Mouse (Mus musculus): Measurements from ENCODE around the gene Tln1. TPM values are rescaled to one million over a fixed set of nuclear protein-coding genes. Genes with fewer than 3 reads are reported as not detected.
A peak's percentile ranks its signal among the peaks of the same experiment; 100 is the strongest.

The Tln1 gene
- 41.6 and 47.7 TPM in 2 replicates for polyA plus RNA-seq (2015; fragmentation: Nextera tagmentation; extraction: Ambion mirVana)

DNA sequence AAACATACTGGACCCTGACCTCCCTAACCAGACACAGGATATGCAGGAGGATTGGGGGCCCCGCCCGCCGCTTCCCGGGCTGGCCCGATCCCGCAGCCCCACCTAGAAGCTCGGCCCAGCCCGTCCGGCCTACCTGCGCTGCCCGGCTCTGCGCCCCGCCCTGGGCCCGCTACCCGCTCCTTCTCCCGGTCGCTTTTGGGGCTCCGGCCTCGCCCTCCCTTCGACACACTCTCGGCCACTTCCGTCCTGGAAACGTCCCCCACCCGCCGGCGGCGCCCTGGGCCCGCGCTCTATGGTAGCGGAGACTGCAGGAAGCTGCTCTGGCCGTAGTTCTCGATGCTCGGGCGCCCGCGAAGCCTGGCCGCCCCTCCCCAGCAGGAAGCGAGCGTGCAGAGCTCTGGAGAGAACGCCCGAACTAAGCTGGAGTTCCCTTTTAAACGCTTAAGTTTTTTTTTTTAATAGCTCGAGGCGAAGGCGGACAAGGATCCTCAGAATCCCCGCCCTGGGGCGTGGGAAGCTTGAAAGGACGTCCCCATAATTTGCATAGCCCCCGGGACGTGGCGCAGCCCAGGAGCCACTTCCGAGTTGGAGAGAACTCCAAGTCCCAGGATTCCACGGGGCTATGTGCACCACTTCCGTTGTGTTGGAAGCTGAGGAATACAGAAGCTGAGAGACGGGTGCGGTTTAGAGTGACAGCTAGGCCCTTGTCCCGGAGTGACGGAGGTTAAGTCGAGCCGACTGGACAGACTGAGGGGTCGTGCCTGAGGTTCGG, at the start of gene Tln1, which contains the start of gene Creb3:
Tln1 (minus strand) TSS at position 695 of the 772 bp plus-strand sequence.
Creb3 (plus strand) TSS at position 336 of the 772 bp plus-strand sequence.
- Histone ChIP-seq H3K9ac (ENCODE audit: low read depth, low read length) (peak within 1 kb of the TSS; percentile 87), H3K27ac (ENCODE audit: low read depth, low read length) (peak within 1 kb of the TSS; percentile 99), H3K27me3 (replicated peaks; ENCODE audit: control insufficient read depth, insufficient read depth, low read length) (no peaks in the 10 kb centered on the region), H3K4me3 (ENCODE audit: low read depth, low read length) (peak within 1 kb of the TSS; percentile 81), H3K36me3 (ENCODE audit: control insufficient read depth, insufficient read depth) (peaks cover 26% of the 10 kb centered on the region), H3K9me3 (ENCODE audit: control insufficient read depth) (no peaks in the 10 kb centered on the region), H3K4me1 (replicated peaks; ENCODE audit: control insufficient read depth, insufficient read depth, low read length) (peaks cover 2% of the 10 kb centered on the region; the same call in 1 of the 2 replicates), H3K4me2 (replicated peaks; ENCODE audit: low read depth) (peak within 1 kb of the TSS; percentile 72)
- ATAC-seq = peak; percentile 90
- peak; percentile 38; the same call in 1 of the 2 replicates for TF ChIP-seq CTCF (IDR thresholded peaks at IDR 0.05; ENCODE audit: low read depth)
- WGBS = under 1% methylated on average over 62 of the region's 62 CpGs

DNA sequence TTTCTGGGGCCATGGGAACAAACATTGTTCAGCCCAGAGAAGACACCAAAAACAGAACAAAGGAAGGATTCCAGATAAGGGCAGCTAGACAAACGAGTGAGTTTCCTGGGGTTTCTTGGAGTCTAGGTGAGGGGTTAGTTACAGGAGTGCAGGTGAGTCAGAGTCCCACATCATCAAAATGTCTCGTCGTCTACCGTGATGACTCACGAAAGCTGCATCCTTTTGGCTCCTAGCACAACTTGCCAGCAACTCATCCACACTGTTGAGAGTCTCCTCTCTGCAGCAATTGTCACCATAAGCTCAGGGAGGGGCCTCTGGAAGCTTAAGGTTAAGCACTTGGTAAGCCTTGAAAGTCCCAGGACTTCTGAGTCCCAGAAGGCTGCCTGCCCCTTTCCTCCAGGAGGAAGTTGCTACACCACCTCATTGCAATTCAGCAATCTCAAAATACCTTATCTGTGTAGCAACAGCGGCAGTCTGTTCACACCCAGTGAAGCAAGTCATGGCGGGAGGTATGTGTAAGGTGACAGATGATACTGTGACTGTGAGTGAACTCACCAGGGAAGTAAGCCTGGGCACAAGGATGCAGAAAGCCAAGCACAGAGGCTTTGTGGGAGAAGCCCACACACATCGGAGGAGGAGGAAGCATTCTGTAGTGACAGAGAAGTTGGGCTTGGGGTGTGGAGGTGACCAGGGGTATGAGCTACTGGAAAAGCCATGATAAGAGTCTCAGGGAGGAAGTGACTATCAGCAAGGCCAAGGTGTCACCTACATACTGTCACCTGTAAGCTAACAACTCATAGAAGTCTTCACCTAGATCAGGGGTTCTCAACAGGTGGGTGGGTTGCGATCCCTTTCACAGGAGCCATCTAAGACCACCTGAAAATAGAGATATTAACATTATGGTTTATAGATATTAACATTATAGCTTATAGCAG, 42.5 kb upstream of the Tln1 start:
- Histone ChIP-seq H3K27ac (ENCODE audit: low read depth, low read length) (no peak overlapping the region), H3K4me2 (replicated peaks; ENCODE audit: low read depth) (no peak overlapping the region), H3K9me3 (ENCODE audit: control insufficient read depth) (no peaks in the 10 kb centered on the region), H3K36me3 (ENCODE audit: control insufficient read depth, insufficient read depth) (no peaks in the 10 kb centered on the region), H3K9ac (ENCODE audit: low read depth, low read length) (no peak overlapping the region), H3K4me1 (replicated peaks; ENCODE audit: control insufficient read depth, insufficient read depth, low read length) (no peaks in the 10 kb centered on the region), H3K4me3 (ENCODE audit: low read depth, low read length) (no peak overlapping the region), H3K27me3 (replicated peaks; ENCODE audit: control insufficient read depth, insufficient read depth, low read length) (no peaks in the 10 kb centered on the region)
- no peak for ATAC-seq
- no peak for TF ChIP-seq CTCF (IDR thresholded peaks at IDR 0.05; ENCODE audit: low read depth)
- 51% methylated on average over 9 of the region's 9 CpGs for WGBS

DNA sequence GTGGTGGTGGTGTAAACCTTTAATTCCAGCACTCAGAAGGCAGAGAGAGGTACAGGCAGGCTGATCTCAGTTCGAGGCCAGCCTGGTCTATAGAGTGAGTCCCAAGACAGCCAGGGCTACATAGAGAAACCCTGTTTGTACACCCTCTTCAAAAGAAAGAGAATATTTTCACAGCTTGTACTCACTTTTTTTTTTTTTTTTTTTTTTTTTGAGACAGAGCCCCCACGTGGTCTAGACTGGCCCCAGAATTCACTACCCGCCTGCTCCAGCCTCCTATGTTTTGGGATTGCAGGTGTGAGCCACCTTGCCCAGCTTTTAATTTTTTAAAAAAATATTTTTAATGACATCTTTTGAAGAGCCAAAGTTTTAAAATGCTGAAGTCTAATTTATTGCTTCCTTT, 41.6 kb upstream of the Tln1 start:
- ATAC-seq = no peak
- no peak for TF ChIP-seq CTCF (IDR thresholded peaks at IDR 0.05; ENCODE audit: low read depth)

DNA sequence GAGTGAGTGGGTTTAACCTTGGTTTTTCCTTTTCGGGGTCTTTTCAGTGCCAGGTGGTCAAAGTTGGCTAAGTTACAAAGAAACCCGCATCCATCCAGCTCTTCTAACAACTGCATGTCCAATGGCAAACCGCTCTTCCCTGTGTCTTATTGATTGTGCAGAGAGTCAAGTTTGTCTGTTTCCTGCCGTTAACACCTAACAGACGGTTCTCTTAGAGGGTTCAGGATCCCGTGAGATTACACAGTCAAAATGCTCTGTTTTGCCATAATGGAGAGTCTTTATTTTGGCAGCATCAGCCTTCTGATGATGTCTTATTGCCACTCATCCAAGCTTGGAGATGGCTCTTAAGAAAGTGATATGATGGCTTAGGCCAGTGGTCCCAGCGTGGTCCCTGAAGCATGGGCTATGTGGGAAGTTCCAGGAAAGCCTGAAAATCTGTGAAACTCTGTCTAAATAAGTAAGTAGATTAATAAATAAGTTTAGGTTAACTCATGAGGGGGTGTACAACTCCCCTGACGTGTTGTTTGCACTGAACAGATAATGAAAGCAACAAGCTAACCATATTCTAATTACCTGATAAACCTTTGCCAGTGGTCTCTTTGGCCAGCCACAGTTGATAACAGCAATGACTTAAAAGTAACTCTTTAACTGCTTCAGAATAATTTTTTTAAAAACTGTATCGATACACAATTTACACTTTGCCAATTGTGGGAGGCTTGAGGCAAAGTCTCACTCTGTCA, 37.9 kb upstream of the Tln1 start:
- H3K9ac ChIP-seq (ENCODE audit: low read depth, low read length) = no peak overlapping the region
- no peaks in the 10 kb centered on the region for H3K27me3 ChIP-seq (replicated peaks; ENCODE audit: control insufficient read depth, insufficient read depth, low read length)
- WGBS = 77% methylated on average over 9 of the region's 9 CpGs
- no peaks in the 10 kb centered on the region for H3K9me3 ChIP-seq (ENCODE audit: control insufficient read depth)
- no peaks in the 10 kb centered on the region for H3K36me3 ChIP-seq (ENCODE audit: control insufficient read depth, insufficient read depth)
- no peak overlapping the region for H3K27ac ChIP-seq (ENCODE audit: low read depth, low read length)
- H3K4me1 ChIP-seq (replicated peaks; ENCODE audit: control insufficient read depth, insufficient read depth, low read length) = no peaks in the 10 kb centered on the region
- ATAC-seq = no peak
- H3K4me3 ChIP-seq (ENCODE audit: low read depth, low read length) = no peak overlapping the region
- H3K4me2 ChIP-seq (replicated peaks; ENCODE audit: low read depth) = no peak overlapping the region
- TF ChIP-seq CTCF (IDR thresholded peaks at IDR 0.05; ENCODE audit: low read depth) = no peak

More for the DNA sequence above, 41.6 kb upstream of the Tln1 start:
- H3K27ac ChIP-seq (ENCODE audit: low read depth, low read length) = no peak overlapping the region
- no peak overlapping the region for H3K4me2 ChIP-seq (replicated peaks; ENCODE audit: low read depth)
- whole genome bisulfite sequencing = 70% methylated on average over 3 of the region's 3 CpGs
- H3K4me3 ChIP-seq (ENCODE audit: low read depth, low read length) = no peak overlapping the region
- H3K9me3 ChIP-seq (ENCODE audit: control insufficient read depth) = no peaks in the 10 kb centered on the region
- H3K4me1 ChIP-seq (replicated peaks; ENCODE audit: control insufficient read depth, insufficient read depth, low read length) = no peaks in the 10 kb centered on the region
- no peaks in the 10 kb centered on the region for H3K36me3 ChIP-seq (ENCODE audit: control insufficient read depth, insufficient read depth)
- H3K9ac ChIP-seq (ENCODE audit: low read depth, low read length) = no peak overlapping the region
- H3K27me3 ChIP-seq (replicated peaks; ENCODE audit: control insufficient read depth, insufficient read depth, low read length) = no peaks in the 10 kb centered on the region

DNA sequence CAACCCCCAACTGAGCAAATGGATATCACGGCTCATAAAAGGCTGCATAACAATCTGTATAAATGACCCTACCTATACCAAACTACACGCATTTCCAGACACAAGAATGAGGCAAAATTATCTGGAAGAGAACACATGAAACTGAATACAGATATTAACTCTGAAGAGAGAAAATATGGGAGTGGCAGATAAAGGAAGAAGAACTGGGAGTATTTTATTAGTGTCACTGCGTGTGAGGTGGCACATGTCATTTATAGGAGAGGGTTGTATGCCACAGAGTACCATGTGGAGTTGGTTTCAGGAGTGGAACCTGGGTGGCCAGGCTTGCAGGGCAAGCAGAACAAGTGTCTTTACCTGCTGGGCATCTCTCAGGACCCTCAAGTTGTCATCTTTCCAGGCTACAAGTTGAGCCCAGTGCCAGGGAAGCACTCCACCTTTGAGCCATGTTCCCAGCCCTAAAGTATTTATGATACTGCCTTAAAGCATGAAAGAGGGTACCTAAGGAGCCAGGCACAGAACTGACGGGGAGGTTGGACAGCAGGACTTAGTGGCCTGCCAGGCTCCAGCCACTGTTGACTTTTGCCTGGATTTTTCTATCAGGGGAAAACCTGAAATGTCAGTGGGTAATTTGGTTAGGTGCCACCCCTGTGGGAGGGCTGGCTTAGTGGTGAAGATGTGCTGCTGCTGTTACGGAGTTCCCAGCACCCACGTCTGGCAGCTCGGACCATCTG, 36.3 kb upstream of the Tln1 start:
- TF ChIP-seq CTCF (IDR thresholded peaks at IDR 0.05; ENCODE audit: low read depth) = no peak
- Histone ChIP-seq H3K36me3 (ENCODE audit: control insufficient read depth, insufficient read depth) (no peaks in the 10 kb centered on the region), H3K4me2 (replicated peaks; ENCODE audit: low read depth) (no peak overlapping the region), H3K27me3 (replicated peaks; ENCODE audit: control insufficient read depth, insufficient read depth, low read length) (no peaks in the 10 kb centered on the region), H3K4me3 (ENCODE audit: low read depth, low read length) (no peak overlapping the region), H3K9me3 (ENCODE audit: control insufficient read depth) (no peaks in the 10 kb centered on the region), H3K9ac (ENCODE audit: low read depth, low read length) (no peak overlapping the region), H3K4me1 (replicated peaks; ENCODE audit: control insufficient read depth, insufficient read depth, low read length) (no peaks in the 10 kb centered on the region), H3K27ac (ENCODE audit: low read depth, low read length) (no peak overlapping the region)
- ATAC-seq = no peak
- 73% methylated on average over 7 of the region's 7 CpGs for WGBS

Data from intestine, postnatal 0 days (tissue).